ENCODE assay signal across 8 mouse cellular contexts in genomic region chr6:136827116-136827515, GRCm38 (mm10). TPM values are rescaled to one million over a fixed set of nuclear protein-coding genes. Genes with fewer than 3 reads are reported as not detected.
DNase-seq lines count a peak whose midpoint lies in the region; ATAC-seq lines count a peak whose summit lies in the region.

No protein-coding gene starts in this region.

- H3K27me3 ChIP-seq in megakaryocyte, embryonic 14.5 days (replicated peaks) = no peaks in the 10 kb centered on the region
- no peaks in the 10 kb centered on the region for H3K27me3 ChIP-seq in limb, embryonic 12.5 days
- H3K27me3 ChIP-seq in stomach, embryonic 14.5 days (ENCODE audit: control insufficient read depth, insufficient read depth, low read length) = no peaks in the 10 kb centered on the region

- no peak for ATAC-seq in megakaryocyte, adult 5-6 weeks (ENCODE audit: poor library complexity, severe bottlenecking)
- ATAC-seq in erythroblast, adult 5-6 weeks (replicated peaks; ENCODE audit: low FRiP score, poor library complexity, severe bottlenecking) = peak; percentile 12; the same call in 1 of the 2 replicates
- ATAC-seq in limb, embryonic 12.5 days (ENCODE audit: insufficient number of reproducible peaks, insufficient read depth, low FRiP score, low TSS enrichment, low read depth) = no peak
- ATAC-seq in stomach, embryonic 14.5 days (ENCODE audit: insufficient number of reproducible peaks, insufficient read depth, low FRiP score, low read depth) = no peak

- DNase-seq in right cerebral cortex, postnatal 10 days (ENCODE audit: low spot score in 2 of 2) = no peak
- no peak for DNase-seq in kidney, postnatal 10 days
- DNase-seq in frontal cortex, postnatal 14 days (ENCODE audit: low spot score in 2 of 2) = no peak

- peaks cover 28% of the 10 kb centered on the region for H3K4me1 ChIP-seq in megakaryocyte, embryonic 14.5 days
- H3K4me1 ChIP-seq in limb, embryonic 12.5 days (replicated peaks) = peaks cover 3% of the 10 kb centered on the region; the same call in 1 of the 2 replicates
- peaks cover 3% of the 10 kb centered on the region; the same call in 1 of the 2 replicates for H3K4me1 ChIP-seq in stomach, embryonic 14.5 days (ENCODE audit: control insufficient read depth, insufficient read depth, low read length)

- 18% methylated on average over 7 of the region's 7 CpGs for WGBS in limb, embryonic 12.5 days
- 15% methylated on average over 7 of the region's 7 CpGs for WGBS in stomach, embryonic 14.5 days

- peaks cover 35% of the 10 kb centered on the region for H3K36me3 ChIP-seq in megakaryocyte, embryonic 14.5 days (replicated peaks; ENCODE audit: low read length)
- peaks cover 32% of the 10 kb centered on the region for H3K36me3 ChIP-seq in limb, embryonic 12.5 days
- peaks cover 30% of the 10 kb centered on the region for H3K36me3 ChIP-seq in stomach, embryonic 14.5 days (ENCODE audit: control insufficient read depth, insufficient read depth, low read length)

- H3K27ac ChIP-seq in limb, embryonic 12.5 days = peak overlapping the region; percentile 83; the same call in 1 of the 2 replicates
- H3K27ac ChIP-seq in stomach, embryonic 14.5 days (ENCODE audit: low read length) = no peak overlapping the region

- peak overlapping the region; percentile 97 for H3K4me3 ChIP-seq in megakaryocyte, embryonic 14.5 days (replicated peaks)
- peak overlapping the region; percentile 99 for H3K4me3 ChIP-seq in limb, embryonic 12.5 days (replicated peaks)
- H3K4me3 ChIP-seq in stomach, embryonic 14.5 days (ENCODE audit: low read depth, low read length) = peak overlapping the region; percentile 83

- peak overlapping the region; percentile 100 for H3K9ac ChIP-seq in limb, embryonic 12.5 days (replicated peaks)
- peak overlapping the region; percentile 99 for H3K9ac ChIP-seq in stomach, embryonic 14.5 days (replicated peaks; ENCODE audit: low read depth, low read length)

- no peaks in the 10 kb centered on the region for H3K9me3 ChIP-seq in megakaryocyte, embryonic 14.5 days
- no peaks in the 10 kb centered on the region for H3K9me3 ChIP-seq in limb, embryonic 12.5 days
- no peaks in the 10 kb centered on the region for H3K9me3 ChIP-seq in stomach, embryonic 14.5 days (ENCODE audit: control insufficient read depth, low read depth, low read length)

- peak overlapping the region; percentile 66 for H3K4me2 ChIP-seq in limb, embryonic 12.5 days
- H3K4me2 ChIP-seq in stomach, embryonic 14.5 days (replicated peaks; ENCODE audit: low read depth, low read length) = peak overlapping the region; percentile 81

RNA-seq across cellular contexts. Expression of gene BC049715, which starts 0.3 kb away (rescaled TPM):
- polyA plus RNA-seq in megakaryocyte, embryonic 14.5 days (2012; ENCODE audit: insufficient read depth, low replicate concordance) = 1.5 and 5.6 TPM in 2 replicates
- 0.45 and 1.0 TPM in 2 replicates for total RNA-seq in megakaryocyte, adult 5-6 weeks (2015)
- 1.1 and 1.3 TPM in 2 replicates for total RNA-seq in megakaryocyte, adult 5-6 weeks (2017)
- total RNA-seq in erythroblast, adult 5-6 weeks (2015; ENCODE audit: low replicate concordance) = 0.38 TPM in 1 of 2 replicates, not detected in the other
- total RNA-seq in erythroblast, adult 5-6 weeks (2017; ENCODE audit: low replicate concordance) = 0.34 and 5.3 TPM in 2 replicates
- polyA plus RNA-seq in limb, embryonic 12.5 days (2016; fragmentation: Nextera tagmentation; extraction: Ambion mirVana) = 3.6 and 4.0 TPM in 2 replicates
- 1.7 and 2.5 TPM in 2 replicates for polyA plus RNA-seq in stomach, embryonic 14.5 days (2014; fragmentation: Nextera tagmentation; extraction: Ambion mirVana)

RNA-seq across cellular contexts. Expression of gene Wbp11, which starts 0.9 kb away (rescaled TPM):
- 145 and 321 TPM in 2 replicates for polyA plus RNA-seq in megakaryocyte, embryonic 14.5 days (2012; ENCODE audit: insufficient read depth, low replicate concordance)
- total RNA-seq in megakaryocyte, adult 5-6 weeks (2015) = 70.9 and 71.0 TPM in 2 replicates
- total RNA-seq in megakaryocyte, adult 5-6 weeks (2017) = 35.1 and 42.6 TPM in 2 replicates
- total RNA-seq in erythroblast, adult 5-6 weeks (2015; ENCODE audit: low replicate concordance) = 34.2 and 38.2 TPM in 2 replicates
- total RNA-seq in erythroblast, adult 5-6 weeks (2017; ENCODE audit: low replicate concordance) = 25.8 and 55.0 TPM in 2 replicates
- polyA plus RNA-seq in limb, embryonic 12.5 days (2016; fragmentation: Nextera tagmentation; extraction: Ambion mirVana) = 133 and 139 TPM in 2 replicates
- polyA plus RNA-seq in stomach, embryonic 14.5 days (2014; fragmentation: Nextera tagmentation; extraction: Ambion mirVana) = 103 and 109 TPM in 2 replicates

RNA-seq across cellular contexts. Expression of gene Smco3, which starts 8.1 kb away (rescaled TPM):
- not detected in 2 replicates for polyA plus RNA-seq in megakaryocyte, embryonic 14.5 days (2012; ENCODE audit: insufficient read depth, low replicate concordance)
- total RNA-seq in megakaryocyte, adult 5-6 weeks (2015) = 0.21 and 0.51 TPM in 2 replicates
- total RNA-seq in megakaryocyte, adult 5-6 weeks (2017) = 0.26 and 0.49 TPM in 2 replicates
- total RNA-seq in erythroblast, adult 5-6 weeks (2015; ENCODE audit: low replicate concordance) = 1.9 TPM in 1 of 2 replicates, not detected in the other
- 2.1 TPM in 1 of 2 replicates, not detected in the other for total RNA-seq in erythroblast, adult 5-6 weeks (2017; ENCODE audit: low replicate concordance)
- polyA plus RNA-seq in limb, embryonic 12.5 days (2016; fragmentation: Nextera tagmentation; extraction: Ambion mirVana) = not detected in 2 replicates
- polyA plus RNA-seq in stomach, embryonic 14.5 days (2014; fragmentation: Nextera tagmentation; extraction: Ambion mirVana) = 1.9 and 2.3 TPM in 2 replicates

RNA-seq across cellular contexts. Expression of gene H2afj, which starts 19.1 kb away (rescaled TPM):
- polyA plus RNA-seq in megakaryocyte, embryonic 14.5 days (2012; ENCODE audit: insufficient read depth, low replicate concordance) = 439 and 1,079 TPM in 2 replicates
- total RNA-seq in megakaryocyte, adult 5-6 weeks (2015) = 45.2 and 62.1 TPM in 2 replicates
- total RNA-seq in megakaryocyte, adult 5-6 weeks (2017) = 40.5 and 48.4 TPM in 2 replicates
- total RNA-seq in erythroblast, adult 5-6 weeks (2015; ENCODE audit: low replicate concordance) = 20.9 and 21.9 TPM in 2 replicates
- 26.2 and 40.1 TPM in 2 replicates for total RNA-seq in erythroblast, adult 5-6 weeks (2017; ENCODE audit: low replicate concordance)
- 99.7 and 111 TPM in 2 replicates for polyA plus RNA-seq in limb, embryonic 12.5 days (2016; fragmentation: Nextera tagmentation; extraction: Ambion mirVana)
- 130 and 144 TPM in 2 replicates for polyA plus RNA-seq in stomach, embryonic 14.5 days (2014; fragmentation: Nextera tagmentation; extraction: Ambion mirVana)

RNA-seq across cellular contexts. Expression of gene Hist4h4, which starts 22.9 kb away (rescaled TPM):
- 3.5 and 6.7 TPM in 2 replicates for polyA plus RNA-seq in megakaryocyte, embryonic 14.5 days (2012; ENCODE audit: insufficient read depth, low replicate concordance)
- total RNA-seq in megakaryocyte, adult 5-6 weeks (2015) = 17.5 and 18.6 TPM in 2 replicates
- total RNA-seq in megakaryocyte, adult 5-6 weeks (2017) = 27.1 and 30.5 TPM in 2 replicates
- 12.3 and 17.7 TPM in 2 replicates for total RNA-seq in erythroblast, adult 5-6 weeks (2015; ENCODE audit: low replicate concordance)
- 29.4 and 32.5 TPM in 2 replicates for total RNA-seq in erythroblast, adult 5-6 weeks (2017; ENCODE audit: low replicate concordance)
- 0.70 and 0.89 TPM in 2 replicates for polyA plus RNA-seq in limb, embryonic 12.5 days (2016; fragmentation: Nextera tagmentation; extraction: Ambion mirVana)
- 2.1 and 2.8 TPM in 2 replicates for polyA plus RNA-seq in stomach, embryonic 14.5 days (2014; fragmentation: Nextera tagmentation; extraction: Ambion mirVana)
